Mouse (Mus musculus) heart, embryonic 11.5 days (tissue): ENCODE measurements around the gene Olfr91. TPM values are rescaled to one million over a fixed set of nuclear protein-coding genes. Genes with fewer than 3 reads are reported as not detected.

ENCODE experiments used
- ATAC-seq: fragments of 200-750 bp; cut with Nextera tagmentation; replicated peaks from 2 replicates; pipeline ENCODE4 v1.8.0; 2017; ENCODE audit warnings: moderate library complexity; ENCODE audit not compliant: insufficient number of reproducible peaks, low FRiP score, low TSS enrichment
- H3K27ac ChIP-seq: fragments of 300-500 bp; sonication (generic); 2 replicates; pipeline ENCODE4 v1.5.1; 2014; ENCODE audit warnings: mild to moderate bottlenecking, low read depth, low read length
- H3K27me3 ChIP-seq: fragments of 300-500 bp; sonication (generic); 2 replicates; pipeline ENCODE4 v1.6.1; 2014; ENCODE audit warnings: mild to moderate bottlenecking, low read length, mixed read lengths; ENCODE audit not compliant: control insufficient read depth, insufficient read depth
- H3K36me3 ChIP-seq: fragments of 300-500 bp; sonication (generic); 2 replicates; pipeline ENCODE4 v1.6.1; 2014; ENCODE audit warnings: mild to moderate bottlenecking, low read length, moderate library complexity, mixed read lengths; ENCODE audit not compliant: control insufficient read depth, insufficient read depth
- H3K4me1 ChIP-seq: fragments of 300-500 bp; sonication (generic); 2 replicates; pipeline ENCODE4 v1.6.1; 2014; ENCODE audit warnings: low read length; ENCODE audit not compliant: control insufficient read depth, insufficient read depth
- H3K4me2 ChIP-seq: fragments of 300-500 bp; sonication (generic); 2 replicates; pipeline ENCODE4 v1.6.1; 2014; ENCODE audit warnings: mild to moderate bottlenecking, moderate library complexity
- H3K4me3 ChIP-seq: fragments of 300-500 bp; sonication (generic); 2 replicates; pipeline ENCODE4 v1.5.1; 2014; ENCODE audit warnings: low read depth, low read length
- H3K9ac ChIP-seq: fragments of 300-500 bp; sonication (generic); 2 replicates; pipeline ENCODE4 v1.6.1; 2014; ENCODE audit warnings: mild to moderate bottlenecking, low read depth, low read length, moderate library complexity
- H3K9me3 ChIP-seq: fragments of 300-500 bp; sonication (generic); replicated peaks from 2 replicates; pipeline ENCODE4 v1.6.1; 2016; ENCODE audit warnings: low read length; ENCODE audit not compliant: control insufficient read depth
- whole genome bisulfite sequencing: fragments of 180-500 bp; shearing (Covaris S2); extraction: QIAGEN DNeasy Blood & Tissue Kit; methylation state at CpG from one replicate; pipeline ENCODE4 v1.1.7; 2014; ENCODE audit not compliant: insufficient replicate concordance; 5-methylcytosine and 5-hydroxymethylcytosine counted together
- polyA plus RNA-seq: library from polyadenylated mRNA; unstranded; fragments of >200 nt; fragmentation: Nextera tagmentation; extraction: Ambion mirVana; gene quantifications from 2 replicates; pipeline ENCODE4 v1.2.1, GENCODE M21; 2014

Olfr91 gene
- polyA plus RNA-seq, 1 experiment from 2014 or later, result not detected

DNA sequence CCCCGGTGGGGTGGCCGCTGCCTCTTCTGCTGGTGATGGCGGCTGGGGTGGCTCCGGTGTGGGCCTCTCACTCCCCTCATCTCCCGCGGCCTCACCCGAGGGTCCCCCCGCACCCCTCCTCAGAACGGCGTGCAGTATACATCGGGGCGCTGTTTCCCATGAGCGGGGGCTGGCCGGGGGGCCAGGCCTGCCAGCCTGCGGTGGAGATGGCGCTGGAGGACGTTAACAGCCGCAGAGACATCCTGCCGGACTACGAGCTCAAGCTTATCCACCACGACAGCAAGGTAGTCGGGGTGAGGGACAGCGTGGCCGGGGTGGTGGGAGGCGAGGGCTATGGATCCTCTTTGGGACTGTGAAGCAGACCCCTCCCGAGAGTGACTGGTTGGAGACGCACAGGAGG is 47.2 kb downstream of the Olfr91 start:
- H3K27me3 ChIP-seq, result peaks cover 15% of the 10 kb centered on the region
- no peak overlapping the region for H3K27ac ChIP-seq
- no peaks in the 10 kb centered on the region for H3K9me3 ChIP-seq
- no peaks in the 10 kb centered on the region for H3K36me3 ChIP-seq
- WGBS, result 2% methylated on average over 27 of the region's 27 CpGs
- peak overlapping the region; percentile 73 for H3K9ac ChIP-seq
- H3K4me1 ChIP-seq, result peaks cover 15% of the 10 kb centered on the region
- H3K4me3 ChIP-seq, result peak overlapping the region; percentile 62
- ATAC-seq, result peak; percentile 12; the same call in 1 of the 2 replicates
- H3K4me2 ChIP-seq, result peak overlapping the region; percentile 96

- Histone ChIP-seq H3K9me3 (no peaks in the 10 kb centered on the region), H3K4me2 (peak overlapping the region; percentile 96), H3K27me3 (peaks cover 15% of the 10 kb centered on the region), H3K4me1 (peaks cover 15% of the 10 kb centered on the region), H3K9ac (peak overlapping the region; percentile 73), H3K4me3 (peak overlapping the region; percentile 62), H3K27ac (no peak overlapping the region), H3K36me3 (no peaks in the 10 kb centered on the region)
- WGBS, result 1% methylated on average over 22 of the region's 22 CpGs
- ATAC-seq, result peak; percentile 28
Observed at GRCm38 (mm10) chr17:37050399-37050798, 47.7 kb downstream of the Olfr91 start.

GRCm38 (mm10) chr17:37049570-37050310 is 48.3 kb downstream of the Olfr91 start:
- ATAC-seq, result no peak
- WGBS, result 3% methylated on average over 39 of the region's 39 CpGs
- H3K9ac ChIP-seq, result peak overlapping the region; percentile 43; the same call in 1 of the 2 replicates

GRCm38 (mm10) chr17:37048383-37048782 is 49.7 kb downstream of the Olfr91 start:
- WGBS, result 59% methylated on average over 7 of the region's 7 CpGs
- Histone ChIP-seq H3K9ac (no peak overlapping the region), H3K36me3 (no peaks in the 10 kb centered on the region), H3K9me3 (no peaks in the 10 kb centered on the region), H3K4me2 (no peak overlapping the region), H3K4me1 (peaks cover 15% of the 10 kb centered on the region), H3K4me3 (no peak overlapping the region), H3K27me3 (peaks cover 15% of the 10 kb centered on the region), H3K27ac (no peak overlapping the region)
- no peak for ATAC-seq

More at GRCm38 (mm10) chr17:37049570-37050310, 48.3 kb downstream of the Olfr91 start:
- peak overlapping the region; percentile 96 for H3K4me2 ChIP-seq
- peak overlapping the region; percentile 62 for H3K4me3 ChIP-seq
- H3K27me3 ChIP-seq, result peaks cover 15% of the 10 kb centered on the region
- H3K27ac ChIP-seq, result no peak overlapping the region
- H3K36me3 ChIP-seq, result no peaks in the 10 kb centered on the region
- peaks cover 15% of the 10 kb centered on the region for H3K4me1 ChIP-seq
- H3K9me3 ChIP-seq, result no peaks in the 10 kb centered on the region

GRCm38 (mm10) chr17:37047981-37048380 is 50.1 kb downstream of the Olfr91 start:
- Histone ChIP-seq H3K9ac (no peak overlapping the region), H3K27me3 (peaks cover 15% of the 10 kb centered on the region), H3K9me3 (no peaks in the 10 kb centered on the region), H3K36me3 (no peaks in the 10 kb centered on the region), H3K4me3 (no peak overlapping the region), H3K27ac (no peak overlapping the region), H3K4me1 (peaks cover 15% of the 10 kb centered on the region), H3K4me2 (no peak overlapping the region)
- 40% methylated on average over 3 of the region's 3 CpGs for WGBS
- no peak for ATAC-seq

DNA sequence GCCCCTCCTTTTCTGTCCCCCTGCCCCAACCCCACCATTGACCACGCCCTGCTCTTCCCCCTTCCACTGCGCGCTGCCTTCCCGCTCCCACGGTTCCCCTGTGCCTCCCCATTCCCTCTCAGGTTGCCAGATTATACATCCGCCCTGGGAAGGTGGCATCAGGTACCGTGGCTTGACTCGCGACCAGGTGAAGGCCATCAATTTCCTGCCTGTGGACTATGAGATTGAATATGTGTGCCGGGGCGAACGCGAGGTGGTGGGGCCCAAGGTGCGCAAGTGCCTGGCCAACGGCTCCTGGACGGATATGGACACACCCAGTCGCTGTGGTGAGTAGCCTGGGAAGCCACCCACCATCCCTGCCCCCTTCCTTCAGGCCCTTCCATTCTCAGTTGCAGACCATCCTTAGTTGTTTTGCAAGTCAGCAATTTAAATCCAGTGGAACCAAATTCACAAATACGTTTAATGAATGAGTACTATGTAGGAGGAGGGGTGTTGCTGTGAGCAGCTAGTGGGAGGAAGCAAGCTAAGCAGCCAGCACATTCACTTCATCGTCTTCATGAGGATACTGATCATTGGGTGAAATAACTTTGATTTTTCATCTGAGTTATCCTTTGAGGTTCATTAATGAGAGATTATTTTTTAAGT is 50.6 kb downstream of the Olfr91 start:
- H3K4me3 ChIP-seq, result peak overlapping the region; percentile 85
- H3K36me3 ChIP-seq, result no peaks in the 10 kb centered on the region
- ATAC-seq, result no peak
- no peak overlapping the region for H3K27ac ChIP-seq
- H3K9ac ChIP-seq, result no peak overlapping the region
- 18% methylated on average over 19 of the region's 19 CpGs for WGBS
- H3K9me3 ChIP-seq, result no peaks in the 10 kb centered on the region
- peaks cover 15% of the 10 kb centered on the region for H3K4me1 ChIP-seq
- H3K4me2 ChIP-seq, result peak overlapping the region; percentile 98
- H3K27me3 ChIP-seq, result peaks cover 15% of the 10 kb centered on the region

GRCm38 (mm10) chr17:37046312-37047112 is 51.6 kb downstream of the Olfr91 start:
- Histone ChIP-seq H3K27me3 (peaks cover 15% of the 10 kb centered on the region), H3K27ac (peak overlapping the region; percentile 73), H3K4me1 (peaks cover 15% of the 10 kb centered on the region), H3K9ac (peak overlapping the region; percentile 87), H3K9me3 (no peaks in the 10 kb centered on the region), H3K4me2 (peak overlapping the region; percentile 98), H3K4me3 (peak overlapping the region; percentile 85), H3K36me3 (no peaks in the 10 kb centered on the region)
- WGBS, result under 1% methylated on average over 33 of the region's 58 CpGs
- peak; percentile 73 for ATAC-seq

DNA sequence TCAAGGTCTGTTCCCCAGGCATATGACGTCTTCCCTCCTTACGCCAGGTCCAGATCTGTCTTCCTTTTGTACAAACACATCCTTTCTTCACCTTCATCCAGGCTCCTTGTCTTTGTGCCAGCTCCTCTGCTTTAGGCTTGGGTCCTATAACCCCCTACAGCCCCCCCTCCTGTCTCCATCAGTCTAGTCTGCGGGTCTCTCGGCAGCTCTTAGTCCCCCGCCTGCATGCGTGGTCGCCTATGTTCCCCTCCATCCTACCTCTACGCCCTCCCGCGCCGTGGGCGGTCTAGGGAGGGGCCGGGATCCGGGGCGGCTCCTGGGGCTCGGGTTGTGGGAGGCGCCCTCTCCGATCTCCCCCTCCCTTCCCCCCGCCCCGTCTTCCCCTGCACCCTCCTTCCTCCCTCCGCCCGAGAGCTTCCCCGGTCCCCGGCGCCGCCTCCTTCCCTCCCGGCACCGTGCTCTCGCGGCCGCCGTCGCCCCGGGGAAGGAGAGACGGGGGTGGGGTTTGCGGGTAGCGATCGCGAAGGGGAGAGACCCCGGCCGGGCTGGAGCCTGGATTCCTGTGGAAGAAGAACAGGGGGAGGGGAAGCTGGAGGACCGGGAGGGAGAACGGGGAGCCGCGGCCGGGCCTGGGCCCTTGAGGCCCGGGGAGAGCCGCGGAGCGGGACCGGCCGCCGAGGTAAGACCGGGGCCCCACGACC is 52.3 kb downstream of the Olfr91 start, which contains the start of gene Gabbr1:
Gene Gabbr1 (plus strand): TSS at position 356 of the 701 bp plus-strand sequence.
- Histone ChIP-seq H3K36me3 (no peaks in the 10 kb centered on the region), H3K4me3 (peak within 1 kb of the TSS; percentile 85), H3K27ac (peak within 1 kb of the TSS; percentile 73), H3K9me3 (no peaks in the 10 kb centered on the region), H3K4me2 (peak within 1 kb of the TSS; percentile 98), H3K27me3 (peaks cover 15% of the 10 kb centered on the region), H3K9ac (peak within 1 kb of the TSS; percentile 87), H3K4me1 (peaks cover 15% of the 10 kb centered on the region)
- ATAC-seq, result peak; percentile 81
- WGBS, result under 1% methylated on average over 50 of the region's 55 CpGs
